Mouse (Mus musculus): ENCODE results near the gene Olfr504.
"Not testable (repeated sequence)": the region's sequence is repeated elsewhere in the genome, so short reads cannot be mapped to it uniquely, and the experiment has no call there.

Olfr504 gene

DNA sequence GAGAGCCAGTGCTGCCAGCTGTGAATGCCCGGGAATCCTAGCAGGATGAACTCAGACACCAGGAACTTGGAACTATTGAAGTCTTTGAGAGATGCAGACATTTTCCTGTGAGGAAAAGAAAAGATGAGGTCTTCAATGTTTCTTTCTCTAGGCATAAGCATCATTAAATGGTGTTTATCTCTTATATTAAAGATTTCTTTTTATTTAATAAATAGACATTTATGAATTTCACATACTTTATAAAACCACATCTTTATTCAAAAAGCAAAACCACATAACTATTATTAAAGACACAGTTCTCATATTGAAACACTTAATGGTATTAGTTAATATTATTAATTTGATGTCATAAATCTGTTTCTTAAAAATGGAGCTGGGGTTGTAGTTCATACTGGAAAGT is at the start of gene Olfr504:
Gene Olfr504, minus strand, starts transcription at position 101 of the 400 bp plus-strand sequence.
- DNase-seq (ENCODE audit: low read depth, low spot score): no peak

DNA sequence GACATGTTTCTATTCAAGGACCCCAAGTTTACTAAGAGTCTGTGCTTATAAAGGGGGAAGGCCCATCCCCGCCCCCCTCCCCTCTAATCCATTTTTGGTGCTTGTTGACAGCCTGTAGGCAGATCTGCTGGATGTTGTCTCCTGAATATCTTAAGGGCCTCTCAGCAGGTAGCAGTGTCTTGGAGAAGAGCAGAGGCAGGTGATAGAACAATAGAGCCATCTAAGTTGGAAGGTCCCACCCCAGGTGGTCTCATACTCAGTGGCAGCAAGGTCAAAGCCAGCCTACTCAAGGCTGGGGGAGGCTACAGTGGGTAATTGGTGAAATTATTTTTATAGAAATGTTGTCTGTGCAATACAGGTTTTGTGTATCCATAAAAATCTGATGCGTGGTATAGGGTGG is 48.5 kb upstream of the Olfr504 start:
- DNase-seq (ENCODE audit: low read depth, low spot score): no peak

DNA sequence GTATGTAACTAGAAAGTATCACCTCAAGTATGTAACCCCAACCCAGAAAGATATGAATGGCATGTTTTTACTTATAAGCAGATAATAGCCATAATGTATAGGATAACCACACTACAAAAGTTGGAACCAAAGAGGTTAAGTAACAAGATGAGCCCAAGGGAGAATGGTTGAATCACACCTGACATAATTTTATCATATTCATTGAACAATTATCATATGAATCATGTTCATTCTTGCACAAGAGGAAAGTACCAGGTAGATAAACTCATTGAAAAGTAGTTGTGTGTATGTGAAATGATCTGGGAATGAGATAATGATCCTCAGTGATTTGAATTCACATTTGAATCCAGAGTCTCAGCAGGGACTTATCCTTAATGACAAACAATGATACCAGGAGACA is 44.9 kb upstream of the Olfr504 start, which contains the start of gene Olfr506:
Gene Olfr506, plus strand, starts transcription at position 301 of the 400 bp plus-strand sequence.
- no peak for DNase-seq (ENCODE audit: low read depth, low spot score)

DNA sequence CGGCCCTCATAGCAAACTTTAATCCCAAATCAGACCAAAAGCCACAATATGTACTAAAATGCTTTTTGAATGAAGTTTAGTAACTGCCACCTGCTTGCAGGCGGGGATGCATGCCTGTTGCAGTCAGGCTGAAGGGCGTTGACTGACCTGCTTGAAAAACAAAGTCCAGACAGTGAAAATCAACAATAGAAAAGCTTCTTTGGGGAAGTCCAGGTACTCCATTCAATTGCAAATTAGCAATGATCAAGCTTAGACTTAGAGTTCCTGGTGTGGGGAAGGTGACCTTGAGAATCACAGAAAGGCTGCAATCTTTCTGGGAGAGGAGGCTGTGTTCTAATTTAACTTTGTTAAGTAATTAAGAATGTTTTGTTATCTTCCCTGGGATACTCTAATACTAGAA is 36.3 kb upstream of the Olfr504 start:
- DNase-seq (ENCODE audit: low read depth, low spot score): not testable (repeated sequence)

DNA sequence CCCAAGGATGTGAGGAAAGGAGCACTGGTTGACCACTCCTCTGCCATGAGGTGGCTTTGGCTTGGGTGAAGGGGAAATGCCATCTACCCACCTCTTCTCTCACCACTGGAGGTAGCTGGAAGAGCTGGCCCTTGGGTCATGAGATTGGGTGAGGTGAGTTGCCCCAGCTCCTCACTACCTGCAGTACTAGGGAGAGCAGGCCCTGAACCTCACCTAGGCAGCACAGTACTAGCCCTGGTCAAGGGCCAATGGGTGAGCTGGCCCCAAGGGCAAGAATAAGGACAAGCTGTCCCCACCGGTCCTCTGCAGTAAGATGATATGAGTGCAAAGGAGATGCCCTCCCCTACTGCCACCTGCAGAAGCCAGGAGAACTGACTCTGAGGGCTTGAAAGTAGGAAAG is 24.2 kb upstream of the Olfr504 start:
- no peak for DNase-seq (ENCODE audit: low read depth, low spot score)

DNA sequence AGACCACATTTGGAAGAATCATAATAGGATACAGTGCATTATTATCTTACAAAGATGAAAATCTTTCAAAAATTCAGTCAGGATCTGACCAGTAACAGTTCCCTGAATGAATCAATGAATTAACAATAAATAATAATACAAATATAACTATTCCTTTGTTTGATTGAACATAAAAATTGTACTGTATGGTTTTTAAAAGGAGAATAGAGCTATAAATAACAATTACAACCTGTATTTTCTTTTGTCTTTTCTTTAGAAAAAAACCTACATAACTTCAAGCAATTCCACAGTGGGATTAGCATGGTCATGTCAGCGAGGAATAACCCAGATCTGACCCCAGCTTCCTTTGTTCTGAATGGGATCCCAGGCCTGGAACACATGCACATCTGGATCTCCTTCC is 21.4 kb downstream of the Olfr504 start, which contains the start of gene Olfr503:
Gene Olfr503, plus strand, starts transcription at position 301 of the 400 bp plus-strand sequence.
- DNase-seq (ENCODE audit: low read depth, low spot score): not testable (repeated sequence)

DNA sequence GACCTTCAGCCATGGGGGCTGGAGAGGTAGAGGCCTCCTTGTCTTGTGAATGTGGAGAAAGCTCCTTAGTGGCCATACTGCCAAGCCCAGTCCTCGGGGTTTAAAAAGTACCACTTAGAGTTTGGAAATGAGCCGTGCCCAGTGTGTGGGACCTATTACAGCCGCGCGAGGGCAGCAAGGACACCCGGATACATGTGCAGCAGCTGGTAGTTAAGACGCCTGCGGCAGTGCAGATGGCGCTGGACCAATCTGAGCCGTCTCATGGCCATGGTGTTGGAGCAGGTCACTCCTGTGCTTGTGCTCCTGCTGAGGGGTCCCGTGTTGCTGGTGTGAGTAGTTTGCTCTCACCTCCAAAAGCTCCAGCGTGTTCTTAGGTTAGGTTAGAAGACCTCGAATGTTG is 23.2 kb downstream of the Olfr504 start:
- DNase-seq (ENCODE audit: low read depth, low spot score): no peak

DNA sequence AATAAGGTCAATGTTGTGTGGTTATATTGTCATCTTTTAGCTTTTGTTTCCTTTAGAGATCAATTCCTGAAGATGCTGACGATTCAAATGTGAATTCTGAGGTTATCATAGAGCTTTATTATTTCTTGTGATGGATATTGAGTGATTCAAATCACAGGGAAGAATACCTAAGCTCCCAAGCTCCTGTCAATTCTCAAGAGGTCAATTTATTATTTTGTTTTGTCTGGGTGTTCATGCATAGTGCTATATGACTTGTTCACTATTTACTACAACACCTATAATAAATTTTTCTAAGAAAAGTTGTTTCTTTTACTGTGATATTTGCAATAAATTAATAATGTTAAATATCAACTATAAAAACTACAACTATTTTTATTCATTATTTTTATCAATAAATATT is 40.6 kb downstream of the Olfr504 start, which contains the start of gene Olfr502:
Gene Olfr502, minus strand, starts transcription at position 101 of the 400 bp plus-strand sequence.
- no peak for DNase-seq (ENCODE audit: low read depth, low spot score)
